Mouse (Mus musculus) 3T3-L1 (cell line): Measurements from ENCODE around the gene Fmo1.

Experiments
- DNase-seq: peaks from one replicate; pipeline ENCODE4 v3.0.0-alpha.2; 2015; ENCODE audit warnings: low read depth, low spot score

Gene Fmo1

GRCm38 (mm10) chr1:162866280-162866681, at the start of gene Fmo1:
TSS of gene Fmo1 (minus strand) at chr1:162866610.
- DNase-seq = no peak

GRCm38 (mm10) chr1:162914932-162915556, 48.6 kb upstream of the Fmo1 start:
- DNase-seq = no peak

DNA sequence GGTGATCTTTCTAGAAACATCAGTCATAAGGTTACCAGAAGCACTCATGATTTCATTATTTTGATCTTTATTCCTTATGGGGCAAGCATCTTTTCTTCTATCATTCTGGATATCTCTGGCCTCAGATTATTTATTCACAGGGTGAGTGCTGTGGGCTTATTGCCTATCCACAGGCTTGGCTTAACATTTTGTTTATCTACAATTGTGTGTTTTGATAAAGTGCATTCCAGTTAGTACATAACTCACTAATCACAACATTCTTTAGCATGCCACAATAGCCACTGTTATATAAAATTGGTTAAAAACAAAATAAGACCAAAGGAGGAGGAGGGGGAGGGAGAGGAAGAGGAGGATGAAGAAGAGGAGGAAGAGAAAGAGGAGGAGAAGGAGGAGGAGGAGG, 45.7 kb upstream of the Fmo1 start:
- DNase-seq = no peak

- no peak for DNase-seq
Observed at GRCm38 (mm10) chr1:162901879-162902278, 35.5 kb upstream of the Fmo1 start.

DNA sequence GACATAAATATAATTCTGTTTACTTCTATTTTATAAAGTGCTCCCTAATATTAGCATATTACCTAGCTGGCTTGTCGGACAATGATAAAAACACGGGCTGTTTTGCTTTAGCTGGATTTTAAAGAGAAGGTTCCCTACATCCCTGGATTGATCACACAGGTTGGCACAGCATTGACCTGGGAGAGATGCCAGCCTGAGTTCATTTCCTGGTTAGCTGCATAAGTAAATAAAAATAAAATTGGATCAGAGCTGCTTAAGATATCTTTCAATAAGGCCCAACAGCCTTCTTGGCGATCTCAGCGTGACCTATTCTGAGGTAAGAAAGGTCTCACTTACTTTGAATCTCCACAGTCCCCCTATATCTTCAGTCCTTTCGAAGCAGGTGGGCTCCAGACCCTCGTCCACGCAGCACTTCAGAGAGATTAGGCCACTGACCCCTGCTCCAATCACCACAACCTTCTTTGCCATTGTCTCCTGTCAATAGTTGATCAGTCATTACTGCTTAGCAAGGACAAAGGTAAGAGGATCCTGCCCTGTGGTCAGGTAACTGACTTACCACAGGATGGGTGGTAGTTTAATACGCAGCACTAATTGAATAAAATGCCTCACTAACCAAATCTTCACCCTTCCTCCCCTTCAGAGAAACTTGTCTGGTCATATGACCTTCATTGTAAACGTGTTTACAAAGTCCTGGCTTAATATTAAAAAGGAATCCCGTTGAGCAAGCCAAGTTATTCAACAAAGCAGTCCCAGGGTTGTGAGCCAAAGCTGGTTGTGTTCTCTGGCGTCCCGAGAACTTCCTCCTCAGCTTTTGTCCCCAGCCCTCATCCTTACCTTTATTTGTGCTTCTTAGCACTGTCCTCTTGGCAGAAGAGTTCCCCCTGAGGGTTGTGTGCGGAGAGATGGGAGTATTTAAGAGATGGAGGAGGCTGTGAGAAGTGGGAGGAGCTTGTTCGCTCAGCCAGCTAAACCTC, 31.7 kb upstream of the Fmo1 start, which contains the start of gene Fmo2:
TSS of gene Fmo2 (minus strand) at position 889 of the 974 bp plus-strand sequence.
- DNase-seq = no peak

- DNase-seq = peak; percentile 75
Observed at GRCm38 (mm10) chr1:162895900-162896299, 29.5 kb upstream of the Fmo1 start.

DNA sequence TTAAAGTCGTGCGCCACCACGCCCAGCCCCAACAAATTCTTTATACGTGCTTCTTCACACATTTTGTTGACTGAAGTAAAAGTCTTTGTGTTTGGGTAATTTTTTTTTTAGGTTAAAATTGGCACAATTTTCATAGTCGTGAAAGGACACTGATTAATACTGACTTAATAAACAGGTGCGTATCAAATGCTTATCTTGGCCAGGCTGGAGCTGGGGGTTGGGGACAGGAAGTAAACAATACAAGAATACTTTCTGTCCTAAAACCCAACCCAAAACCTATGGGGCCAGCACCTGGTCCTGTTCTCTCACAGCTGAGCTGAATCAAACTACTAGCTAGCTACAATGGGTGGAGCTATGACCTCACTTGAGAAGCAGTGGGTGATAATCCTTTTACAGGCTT, 26.6 kb upstream of the Fmo1 start:
- no peak for DNase-seq

GRCm38 (mm10) chr1:162891980-162892451, 25.6 kb upstream of the Fmo1 start:
- DNase-seq = peak; percentile 75

DNA sequence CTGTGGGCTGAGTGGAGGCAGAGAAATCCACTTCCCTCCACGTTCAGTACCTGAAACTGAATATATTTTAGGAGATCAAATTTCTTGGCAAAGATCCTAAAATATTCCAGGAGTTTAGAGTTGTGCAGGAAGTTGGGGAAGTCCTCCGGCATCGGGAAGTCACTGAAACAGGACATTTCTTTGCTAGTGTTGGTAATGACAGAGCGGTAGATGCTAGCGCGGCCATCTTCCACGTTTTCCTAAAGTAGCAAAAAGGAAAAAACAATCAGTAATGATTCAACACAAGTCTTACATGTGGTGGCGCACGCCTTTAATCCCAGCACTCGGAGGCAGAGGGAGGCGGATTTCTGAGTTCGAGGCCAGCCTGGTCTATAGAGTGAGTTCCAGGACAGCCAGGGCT, 22.2 kb upstream of the Fmo1 start:
- no peak for DNase-seq

- DNase-seq = no peak
Observed at GRCm38 (mm10) chr1:162887644-162888043, 21.2 kb upstream of the Fmo1 start.

DNA sequence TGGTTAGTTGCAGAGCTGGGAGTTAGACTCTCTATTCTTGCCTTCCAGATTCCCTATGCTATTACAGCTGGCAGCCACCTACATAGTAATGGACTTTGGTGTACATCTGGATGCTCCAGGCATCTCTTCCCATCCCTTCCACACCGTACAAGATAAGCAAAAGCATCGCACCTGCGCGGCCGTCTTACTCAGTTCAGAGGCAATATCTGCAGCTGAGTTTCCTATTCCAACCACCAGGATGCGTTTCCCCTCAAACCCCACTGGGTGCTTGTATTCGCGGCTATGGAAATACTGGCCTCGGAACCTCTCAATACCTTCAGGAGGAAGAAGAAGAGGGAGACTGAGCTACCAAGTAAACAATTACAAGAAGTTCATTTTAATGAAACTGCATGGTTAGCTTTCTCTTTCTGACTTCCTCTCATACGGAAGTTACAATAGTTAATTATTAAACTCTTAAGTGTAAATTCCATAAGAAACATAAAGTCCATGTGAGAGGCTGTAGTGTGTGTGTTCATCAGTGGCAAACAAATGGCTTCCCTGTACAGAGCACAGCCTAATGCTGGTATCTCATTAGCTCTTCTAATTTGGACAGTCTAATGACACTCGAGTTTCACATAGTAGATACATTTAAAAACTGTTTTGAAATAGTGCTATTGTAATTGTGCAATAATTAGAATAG, 19.9 kb upstream of the Fmo1 start:
- no peak for DNase-seq

GRCm38 (mm10) chr1:162882681-162883080, 16.3 kb upstream of the Fmo1 start:
- DNase-seq = no peak

GRCm38 (mm10) chr1:162879595-162880369, 13.4 kb upstream of the Fmo1 start:
- DNase-seq = peak; percentile 72

DNA sequence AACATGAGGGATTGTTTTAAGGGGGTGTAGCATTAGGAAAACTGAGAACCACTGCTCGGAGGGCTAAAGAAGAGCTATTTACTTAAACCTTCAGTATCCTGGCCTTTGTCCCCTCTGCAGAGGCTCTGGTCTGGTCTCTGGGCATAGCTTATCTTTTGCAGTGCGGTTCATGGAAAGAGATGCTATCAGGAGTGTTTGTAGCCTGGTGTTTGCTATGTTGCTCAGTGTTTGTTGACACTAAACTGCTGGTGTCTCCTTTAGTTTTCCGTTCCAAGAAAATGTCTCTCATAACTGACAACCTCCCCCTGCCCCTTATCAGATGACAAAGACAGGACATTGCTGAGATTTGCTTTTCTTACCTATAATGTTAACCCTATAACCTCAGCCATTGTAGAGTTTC, 8.7 kb upstream of the Fmo1 start:
- no peak for DNase-seq

- DNase-seq = no peak
Observed at GRCm38 (mm10) chr1:162871701-162872311, 5.4 kb upstream of the Fmo1 start.

DNA sequence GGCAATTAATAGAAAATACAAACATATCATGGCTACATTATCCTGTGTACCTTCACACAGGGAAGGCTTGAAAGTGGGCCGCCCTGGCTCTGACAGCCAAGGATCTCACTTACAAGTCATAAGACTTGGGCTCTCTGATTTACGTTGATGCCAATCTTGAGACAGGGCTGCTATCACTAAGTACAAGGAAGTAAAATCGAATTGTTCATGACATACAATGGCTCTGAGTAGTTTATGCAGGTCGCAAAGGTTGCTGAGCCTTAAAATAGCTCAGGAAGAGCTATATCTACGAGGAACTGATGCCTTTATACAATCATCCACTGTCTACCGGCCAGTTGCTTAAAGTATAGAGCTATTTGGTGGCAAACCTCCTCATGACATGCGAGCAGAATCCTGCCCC, 4.6 kb upstream of the Fmo1 start:
- no peak for DNase-seq

DNA sequence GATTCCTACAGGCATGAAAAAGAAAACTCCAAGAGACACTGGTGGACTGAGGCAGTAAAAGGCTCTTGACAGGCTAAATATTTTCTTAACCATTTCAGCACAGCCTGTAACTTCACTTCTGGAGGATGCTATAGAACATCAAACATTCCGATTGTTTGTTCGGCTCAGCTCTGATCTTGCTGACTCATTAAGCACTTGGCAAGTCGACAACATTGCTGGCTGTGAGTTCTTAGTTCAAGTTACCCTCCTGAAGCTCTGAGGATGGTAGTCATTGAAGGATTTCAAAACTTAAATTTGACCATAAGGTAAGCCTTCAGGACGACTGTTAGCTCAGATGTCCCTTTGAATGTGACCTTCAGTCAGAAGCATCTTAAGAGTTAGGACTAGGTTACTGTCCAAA, 986 bp upstream of the Fmo1 start:
- peak; percentile 10 for DNase-seq

DNA sequence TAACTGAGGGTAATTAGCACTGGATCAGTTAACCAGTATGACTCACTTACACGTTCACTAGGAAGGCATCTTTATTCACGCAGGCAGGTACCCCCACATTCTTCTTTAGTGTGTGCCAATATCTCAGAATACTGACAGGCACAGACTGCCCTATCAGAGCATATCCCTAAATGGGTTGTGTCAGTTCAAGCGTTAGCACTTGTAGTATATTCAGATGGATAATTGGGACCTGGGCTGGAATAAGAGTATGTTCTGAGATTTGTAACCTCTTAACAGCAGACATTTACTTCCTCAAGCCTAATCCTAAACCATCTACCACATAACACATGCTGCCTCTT, 948 bp downstream of the Fmo1 start:
- DNase-seq = no peak

DNA sequence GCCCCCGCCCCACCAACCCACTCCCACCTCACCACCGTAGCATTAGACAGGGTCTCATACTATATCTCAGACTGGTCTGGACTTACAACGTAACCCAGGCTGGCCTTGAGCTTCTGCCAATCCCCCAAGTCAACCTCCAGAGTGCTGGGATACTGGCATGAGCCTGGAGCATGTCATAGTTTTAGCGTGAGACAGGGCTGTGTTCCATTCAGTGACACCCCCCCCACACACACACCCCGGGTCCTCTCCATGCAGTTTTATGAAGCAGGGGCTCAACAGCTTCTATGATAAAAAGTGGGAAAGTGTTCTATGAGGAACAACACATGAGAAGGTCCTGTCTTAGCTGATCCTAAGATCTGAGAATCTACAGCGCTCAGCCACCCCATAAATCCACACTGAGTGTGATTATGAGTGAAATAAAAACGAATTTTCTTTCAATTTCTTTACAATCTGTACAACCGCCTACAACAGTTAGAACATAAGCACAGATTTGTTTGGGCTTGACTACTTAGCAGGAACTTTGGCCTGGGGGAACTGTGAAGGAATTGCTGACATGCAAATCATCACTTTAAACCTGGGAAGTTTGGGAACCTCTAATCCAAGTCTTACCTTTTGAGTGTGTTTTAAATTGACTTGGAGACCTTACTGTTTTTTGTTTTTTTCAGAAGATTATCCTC, 1.5 kb downstream of the Fmo1 start:
- no peak for DNase-seq

DNA sequence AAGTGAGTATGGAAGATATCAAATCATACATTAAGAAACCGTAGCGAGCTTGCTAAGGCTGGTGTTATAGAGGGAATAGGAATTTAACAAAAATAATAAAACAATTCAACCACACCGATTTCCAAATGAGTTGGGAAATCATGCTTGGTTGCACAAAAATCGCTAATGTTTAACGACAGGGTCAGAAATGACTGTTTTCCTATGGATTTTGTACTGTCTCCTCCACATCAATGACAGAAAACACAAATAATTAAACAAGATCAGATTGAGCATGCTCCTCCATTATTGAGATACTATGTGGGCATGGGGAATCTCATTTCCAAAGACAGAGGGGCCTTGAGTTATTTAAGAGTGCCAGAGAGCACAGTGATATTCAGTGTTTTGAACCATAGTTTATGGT, 2.1 kb downstream of the Fmo1 start:
- DNase-seq = no peak

GRCm38 (mm10) chr1:162863579-162863978, 2.8 kb downstream of the Fmo1 start:
- DNase-seq = no peak
